Mouse (Mus musculus) monocyte, adult 5-6 weeks (primary cell): ENCODE measurements around the gene Ppard. TPM values are rescaled to one million over a fixed set of nuclear protein-coding genes. Genes with fewer than 3 reads are reported as not detected.
A peak's percentile ranks its signal among the peaks of the same experiment; 100 is the strongest.
"Not testable (repeated sequence)": the region's sequence is repeated elsewhere in the genome, so short reads cannot be mapped to it uniquely, and the experiment has no call there.

Experiments
- ATAC-seq: fragments of 153-309, 156-312 bp; replicated peaks from 2 replicates; pipeline ENCODE4 v1.8.0; 2017; ENCODE audit warnings: mild to moderate bottlenecking; ENCODE audit not compliant: low TSS enrichment, insufficient number of reproducible peaks, severe bottlenecking, poor library complexity, low FRiP score
- total RNA-seq: library from RNA; stranded (forward); fragments of 200-1000, 200-491, 200-594 nt; gene quantifications from 3 replicates; pipeline ENCODE4 v1.2.3, GENCODE M21; 2017

Gene Ppard
- total RNA-seq, 1 experiment from 2014 or later, result 4.7 TPM

DNA sequence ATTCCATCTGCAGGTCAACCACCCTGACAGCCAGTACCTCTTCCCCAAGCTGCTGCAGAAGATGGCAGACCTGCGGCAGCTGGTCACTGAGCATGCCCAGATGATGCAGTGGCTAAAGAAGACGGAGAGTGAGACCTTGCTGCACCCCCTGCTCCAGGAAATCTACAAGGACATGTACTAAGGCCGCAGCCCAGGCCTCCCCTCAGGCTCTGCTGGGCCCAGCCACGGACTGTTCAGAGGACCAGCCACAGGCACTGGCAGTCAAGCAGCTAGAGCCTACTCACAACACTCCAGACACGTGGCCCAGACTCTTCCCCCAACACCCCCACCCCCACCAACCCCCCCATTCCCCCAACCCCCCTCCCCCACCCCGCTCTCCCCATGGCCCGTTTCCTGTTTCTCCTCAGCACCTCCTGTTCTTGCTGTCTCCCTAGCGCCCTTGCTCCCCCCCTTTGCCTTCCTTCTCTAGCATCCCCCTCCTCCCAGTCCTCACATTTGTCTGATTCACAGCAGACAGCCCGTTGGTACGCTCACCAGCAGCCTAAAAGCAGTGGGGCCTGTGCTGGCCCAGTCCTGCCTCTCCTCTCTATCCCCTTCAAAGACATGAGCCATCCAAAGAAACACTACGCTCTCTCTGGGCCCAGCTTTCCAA, 67.3 kb downstream of the Ppard start:
- ATAC-seq, result no peak

- ATAC-seq, result no peak
Measured at GRCm38 (mm10) chr17:28300323-28300722, 67.8 kb downstream of the Ppard start.

- no peak for ATAC-seq
Measured at GRCm38 (mm10) chr17:28300850-28301249, 68.3 kb downstream of the Ppard start.

GRCm38 (mm10) chr17:28305172-28305571, 72.7 kb downstream of the Ppard start:
- no peak for ATAC-seq

DNA sequence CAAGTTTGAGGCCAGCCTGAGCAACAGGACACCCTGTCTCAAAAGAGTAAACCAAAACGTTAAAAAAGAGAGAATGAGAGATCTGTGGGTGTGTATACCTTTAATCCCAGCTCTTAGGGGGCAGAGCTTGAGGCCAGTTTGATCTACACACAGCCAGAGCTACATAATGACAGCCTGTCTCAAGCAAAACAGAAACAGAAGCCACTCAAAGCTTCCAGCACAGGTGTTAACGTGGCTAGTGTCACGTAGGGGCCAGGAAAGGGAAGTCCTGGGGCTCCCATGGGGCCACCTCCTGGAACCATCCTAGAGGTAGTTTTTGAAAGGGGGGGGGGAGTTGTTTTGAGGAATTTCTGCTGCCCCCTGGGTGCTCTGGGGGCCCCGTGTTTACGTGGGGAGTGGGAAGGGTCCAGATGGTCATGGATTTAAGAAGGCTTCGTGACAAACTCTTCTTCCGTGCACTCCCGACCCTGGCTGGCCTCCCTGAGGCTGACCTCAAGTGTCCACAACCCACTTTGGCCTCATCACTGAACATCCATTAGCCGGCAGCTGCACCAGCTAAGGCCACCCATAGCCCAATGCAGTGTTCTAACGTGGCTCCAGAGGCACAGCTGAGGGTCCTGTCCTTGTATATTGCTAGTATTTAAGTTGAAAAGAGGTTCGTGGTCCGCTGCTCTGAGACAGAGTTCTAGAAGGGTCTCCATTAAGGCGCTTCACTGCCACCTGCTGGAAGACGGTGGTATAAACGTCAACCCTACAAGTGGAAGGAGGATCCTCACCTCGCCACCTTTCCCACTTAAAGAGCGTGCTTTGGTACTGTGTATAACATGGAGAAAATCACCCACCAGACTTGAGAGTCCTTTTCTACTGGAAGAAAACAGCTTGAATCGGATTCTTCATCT, 76.0 kb downstream of the Ppard start:
- ATAC-seq, result peak; percentile 59

- ATAC-seq, result no peak
Measured at GRCm38 (mm10) chr17:28310831-28311230, 78.3 kb downstream of the Ppard start.

DNA sequence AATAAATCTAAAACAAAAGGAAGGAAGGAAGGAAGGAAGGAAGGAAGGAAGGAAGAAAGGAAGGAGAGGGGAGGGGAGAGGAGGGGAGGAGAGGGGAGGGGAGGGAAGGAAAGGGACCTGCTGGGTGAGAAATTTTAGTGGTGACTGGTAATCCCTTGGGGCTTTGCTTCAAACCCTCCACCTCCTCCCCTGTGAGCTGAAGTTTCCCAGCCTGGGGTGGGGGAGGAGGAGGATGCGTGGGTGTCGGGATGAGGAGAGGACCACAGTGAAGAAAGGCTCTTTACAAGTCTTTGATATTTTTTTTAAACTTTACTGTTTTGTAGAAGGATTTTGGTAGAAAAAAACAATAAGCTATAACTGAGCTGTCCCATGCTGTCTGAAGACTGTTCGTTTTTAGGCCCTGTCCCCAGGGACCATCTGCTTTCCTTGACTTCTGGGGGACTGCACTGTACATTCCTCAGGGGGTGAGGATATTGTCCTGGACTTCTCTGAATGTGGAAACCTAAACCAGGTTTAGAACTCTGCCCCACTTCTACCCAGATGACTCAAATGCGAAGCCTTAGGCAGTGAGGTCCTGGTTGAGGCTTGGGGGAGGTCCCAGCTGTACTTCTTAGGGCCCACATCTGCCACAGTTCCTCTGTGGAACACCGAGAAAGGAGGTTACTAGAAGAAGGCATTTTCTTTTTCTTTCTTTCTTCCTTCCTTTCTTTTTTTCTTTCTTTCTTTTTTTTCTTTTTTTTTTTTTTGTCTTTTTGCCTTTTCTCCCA, 79.0 kb downstream of the Ppard start:
- ATAC-seq, result no peak

DNA sequence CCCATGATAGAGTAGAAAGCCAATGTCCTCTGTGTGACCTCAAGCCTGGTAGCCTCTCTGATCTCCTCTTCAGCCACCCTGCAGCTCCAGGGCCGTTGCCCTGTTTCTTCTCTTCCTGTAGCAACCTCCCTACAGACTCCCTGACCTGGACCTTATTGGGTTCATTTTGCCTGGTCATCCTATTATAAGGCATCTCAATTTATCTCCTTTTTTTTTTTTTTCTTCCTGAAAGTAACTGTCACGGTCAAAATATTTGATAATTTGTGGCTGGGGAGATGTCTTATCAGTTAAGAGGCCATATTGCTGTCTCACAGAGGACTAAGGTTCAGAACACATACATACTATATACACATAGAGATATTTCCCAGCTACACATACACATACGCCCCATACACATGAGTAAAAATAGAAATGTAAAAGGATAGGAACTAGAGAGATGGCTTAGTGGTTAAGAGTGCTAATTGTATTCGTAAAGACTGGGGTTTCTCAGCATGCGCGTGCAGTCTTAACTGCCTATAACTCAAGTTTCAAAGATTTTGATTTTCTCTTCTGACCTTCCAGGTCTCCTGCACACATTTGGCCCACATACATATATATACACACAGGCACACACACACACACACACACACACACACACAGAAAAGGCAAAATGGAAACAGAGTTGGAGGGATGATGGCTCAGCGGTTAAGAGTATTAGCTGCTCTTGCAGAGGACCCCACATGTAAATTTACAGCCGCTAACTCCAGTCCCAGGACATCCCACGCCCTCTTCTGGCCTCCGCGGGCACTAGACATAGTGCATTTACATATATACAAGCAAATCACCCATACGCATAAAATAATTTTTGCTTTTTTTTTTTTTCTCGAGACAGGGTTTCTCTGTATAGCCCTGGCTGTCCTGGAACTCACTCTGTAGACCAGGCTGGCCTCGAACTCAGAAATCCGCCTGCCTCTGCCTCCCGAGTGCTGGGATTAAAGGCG, 80.0 kb downstream of the Ppard start:
- ATAC-seq, result no peak

GRCm38 (mm10) chr17:28313212-28313879, 80.8 kb downstream of the Ppard start, which contains the start of gene Fance:
Fance (plus strand) TSS chr17:28313519.
- ATAC-seq, result peak; percentile 97

DNA sequence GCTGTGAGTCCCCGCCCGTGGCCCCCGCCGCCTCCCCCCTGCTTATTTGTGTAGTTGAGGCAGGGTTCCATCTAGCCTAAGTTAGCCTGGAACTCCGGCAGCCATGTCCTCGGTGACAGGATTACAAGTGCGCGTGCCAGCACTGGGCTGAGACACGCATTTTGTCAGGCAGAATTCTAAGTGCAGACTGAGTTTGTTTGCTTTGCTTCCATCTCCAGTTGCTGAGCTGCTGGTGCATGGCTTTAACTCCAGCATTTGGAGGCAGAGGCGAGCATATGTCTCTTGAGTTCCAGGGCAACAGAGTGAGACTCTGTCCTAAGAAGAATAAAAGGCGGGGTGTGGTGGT, 81.4 kb downstream of the Ppard start:
- ATAC-seq, result no peak

GRCm38 (mm10) chr17:28315611-28316160, 83.2 kb downstream of the Ppard start:
- no peak for ATAC-seq

DNA sequence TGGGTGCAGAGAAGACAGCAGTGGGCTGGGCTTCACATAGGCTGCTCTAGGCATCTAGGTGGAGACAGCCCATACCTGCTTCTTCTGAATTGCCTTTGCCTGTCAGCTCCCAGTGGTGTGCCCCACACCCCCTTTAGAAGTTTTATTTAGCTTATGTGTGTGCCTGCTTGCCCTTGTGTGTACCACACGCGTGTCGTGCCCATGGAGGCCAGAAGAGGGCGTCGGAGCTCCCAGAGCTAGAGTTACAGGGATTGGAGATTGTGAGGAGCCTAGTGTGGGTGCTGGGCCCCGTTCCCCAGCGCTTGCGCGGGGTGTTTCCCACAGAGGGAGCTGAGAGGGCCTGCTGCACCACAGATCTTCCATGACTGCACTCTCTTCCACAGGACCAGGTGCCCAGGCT, 84.0 kb downstream of the Ppard start:
- no peak for ATAC-seq

- no peak for ATAC-seq
Measured at GRCm38 (mm10) chr17:28317091-28317490, 84.6 kb downstream of the Ppard start.

GRCm38 (mm10) chr17:28317725-28318124, 85.2 kb downstream of the Ppard start:
- ATAC-seq, result no peak

GRCm38 (mm10) chr17:28321700-28322099, 89.2 kb downstream of the Ppard start:
- no peak for ATAC-seq

DNA sequence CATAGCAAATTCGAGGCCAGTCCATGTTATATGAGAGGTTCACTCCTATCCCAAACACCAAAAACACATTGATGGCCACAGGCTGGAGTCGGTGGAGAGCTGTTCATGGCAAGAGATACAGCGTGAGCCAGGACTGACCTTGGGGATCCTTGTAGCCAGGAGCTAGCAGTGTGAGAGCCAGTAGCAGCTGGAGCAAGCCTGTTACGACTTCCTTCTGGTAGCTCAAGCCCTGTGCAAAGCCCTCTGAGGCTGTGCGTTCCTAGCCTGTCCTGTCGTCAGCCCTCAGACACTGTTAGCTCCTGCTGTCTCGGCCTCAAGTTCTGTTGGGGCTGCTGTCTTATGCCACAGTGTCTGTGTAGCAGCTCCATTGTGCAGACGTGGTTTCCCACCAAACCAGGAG, 91.3 kb downstream of the Ppard start:
- ATAC-seq, result no peak

DNA sequence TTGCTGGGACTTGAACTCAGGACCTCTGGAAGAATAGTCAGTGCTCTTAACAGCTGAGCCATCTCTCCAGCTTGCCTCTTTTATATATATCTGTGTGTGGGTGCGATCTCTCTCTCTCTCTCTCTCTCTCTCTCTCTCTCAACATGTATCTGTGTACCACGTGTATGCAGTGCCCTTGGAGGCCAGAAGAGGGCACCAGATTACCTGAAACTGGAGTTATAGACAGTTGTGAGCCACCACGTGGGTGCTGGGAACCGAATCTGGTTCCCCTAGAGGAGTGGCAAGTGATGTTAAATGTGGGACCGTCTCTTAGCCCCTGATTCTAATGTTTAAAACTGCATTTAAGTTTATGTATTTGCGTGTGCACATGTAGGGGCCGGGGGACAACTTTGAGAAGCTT, 91.9 kb downstream of the Ppard start:
- ATAC-seq, result not testable (repeated sequence)

- ATAC-seq, result no peak
Measured at GRCm38 (mm10) chr17:28325751-28326150, 93.3 kb downstream of the Ppard start.
